Comparison of ENCODE assay signal across 26 mouse cellular contexts in genomic region chr10:5853290-5853868, GRCm38 (mm10). TPM values are rescaled to one million over a fixed set of nuclear protein-coding genes. Genes with fewer than 3 reads are reported as not detected.
DNase-seq lines count a peak whose midpoint lies in the region; ATAC-seq lines count a peak whose summit lies in the region.
"Had no signal": no experiment of that assay in that cellular context is flagged by ENCODE, and none has a peak within 500 bp of the region (broad histone marks: within the 10 kb centered on the region; RNA-seq: fewer than 3 reads in every experiment).

No protein-coding gene starts in this region.

- no peak overlapping the region for H3K9ac ChIP-seq in kidney, embryonic 16.5 days (replicated peaks; ENCODE audit: low read length)
- H3K9ac ChIP-seq: embryonic facial prominence, embryonic 15.5 days; intestine, embryonic 15.5 days; neural tube, embryonic 15.5 days had no signal

- intact Hi-C loops in left cerebral cortex, postnatal 10 days (cut with DNase I): loop anchor here (10.0 kb wide), 1 partner anchor 841 kb away; no protein-coding TSS in a partner anchor
- intact Hi-C loops in left cerebral cortex, postnatal 36 days (cut with DNase I): no loop called here

- DNase-seq in frontal cortex, adult 2 months (ENCODE audit: extremely low spot score in 1 of 2, low spot score in 1 of 2): peak; percentile 33 to 51
- DNase-seq in frontal cortex, postnatal 10 days (ENCODE audit: low spot score in 2 of 2): no peak
- DNase-seq in left cerebral cortex, adult 18-20 months (ENCODE audit: low spot score in 2 of 2): peak; percentile 15 to 41
- DNase-seq in left cerebral cortex, postnatal 10 days (ENCODE audit: extremely low spot score in 1 of 2, low spot score in 2 of 2): no peak
- peak; percentile 34 for DNase-seq in NIH3T3 (ENCODE audit: low read depth)
- peak; percentile 16 to 26 for DNase-seq in left cerebral cortex, postnatal 36 days (ENCODE audit: low spot score in 2 of 2)
- DNase-seq: adrenal gland, adult 2 months; cerebellum, adult 18-20 months; cerebellum, postnatal 36 days; embryo, embryonic 11 days; gastrocnemius, postnatal 10 days; heart, postnatal 4 days; kidney, adult 8-10 months; kidney, postnatal 25 days; thymus, postnatal 14 days had no signal

- H3K27ac ChIP-seq in kidney, embryonic 16.5 days (ENCODE audit: low read length): no peak overlapping the region
- H3K27ac ChIP-seq: embryonic facial prominence, embryonic 15.5 days; forebrain, embryonic 10.5 days; heart, embryonic 10.5 days; intestine, embryonic 15.5 days; neural tube, embryonic 15.5 days had no signal

- H3K36me3 ChIP-seq in kidney, embryonic 16.5 days (ENCODE audit: insufficient read depth, low read length): no peaks in the 10 kb centered on the region
- H3K36me3 ChIP-seq: embryonic facial prominence, embryonic 15.5 days; forebrain, embryonic 10.5 days; heart, embryonic 10.5 days; intestine, embryonic 15.5 days; neural tube, embryonic 15.5 days had no signal

- H3K4me2 ChIP-seq in kidney, embryonic 16.5 days (replicated peaks; ENCODE audit: low read depth, low read length): no peak overlapping the region
- H3K4me2 ChIP-seq: embryonic facial prominence, embryonic 15.5 days; intestine, embryonic 15.5 days; midbrain, embryonic 11.5 days; neural tube, embryonic 15.5 days had no signal

- no peak for ATAC-seq in kidney, embryonic 16.5 days (ENCODE audit: low FRiP score, low TSS enrichment)
- ATAC-seq: CD4-positive, CD25-positive, alpha-beta regulatory T cell, adult 4 months; forebrain, embryonic 16.5 days; hindbrain, embryonic 16.5 days; intestine, embryonic 15.5 days; lung, postnatal 0 days had no signal

- 82% methylated on average over 8 of the region's 8 CpGs for WGBS in kidney, embryonic 16.5 days

- no peaks in the 10 kb centered on the region for H3K27me3 ChIP-seq in kidney, embryonic 16.5 days (ENCODE audit: insufficient read depth, low read length)
- H3K27me3 ChIP-seq: embryonic facial prominence, embryonic 15.5 days; intestine, embryonic 15.5 days; neural tube, embryonic 15.5 days had no signal

- H3K4me3 ChIP-seq in kidney, embryonic 16.5 days (ENCODE audit: low read length): no peak overlapping the region
- H3K4me3 ChIP-seq: embryonic facial prominence, embryonic 15.5 days; forebrain, embryonic 10.5 days; heart, embryonic 10.5 days; intestine, embryonic 15.5 days; neural tube, embryonic 15.5 days had no signal

- H3K4me1 ChIP-seq in kidney, embryonic 16.5 days (ENCODE audit: insufficient read depth, low read length): no peaks in the 10 kb centered on the region
- H3K4me1 ChIP-seq: forebrain, embryonic 10.5 days; heart, embryonic 10.5 days; intestine, embryonic 15.5 days; neural tube, embryonic 15.5 days had no signal

- no peaks in the 10 kb centered on the region for H3K9me3 ChIP-seq in kidney, embryonic 16.5 days (ENCODE audit: low read length)
- H3K9me3 ChIP-seq: embryonic facial prominence, embryonic 15.5 days; forebrain, embryonic 10.5 days; heart, embryonic 10.5 days; intestine, embryonic 15.5 days; neural tube, embryonic 15.5 days had no signal

RNA-seq across cellular contexts. Expression of gene Mtrf1l, which starts 29.7 kb away (rescaled TPM):
- polyA plus RNA-seq in frontal cortex, adult 2 months (2012; rRNA removed): 6.5 and 8.1 TPM in 2 replicates
- total RNA-seq in left cerebral cortex, adult 18-20 months (2021): 10 to 100 TPM in 1 of 2 experiments, 1 to 10 TPM in 1; 9.9 to 11.9 TPM
- 10 to 100 TPM in 1 of 2 experiments, 1 to 10 TPM in 1; 8.1 to 10.8 TPM for total RNA-seq in left cerebral cortex, postnatal 10 days (2021)
- total RNA-seq in left cerebral cortex, postnatal 36 days (2021): 10 to 100 TPM in 1 of 2 experiments, 1 to 10 TPM in 1; 5.4 to 10.6 TPM
- polyA plus RNA-seq in kidney, embryonic 16.5 days (2015; fragmentation: Nextera tagmentation; extraction: Ambion mirVana): 13.5 and 14.2 TPM in 2 replicates

RNA-seq across cellular contexts. Expression of gene Fbxo5, which starts 48.0 kb away (rescaled TPM):
- polyA plus RNA-seq in frontal cortex, adult 2 months (2012; rRNA removed): 1.8 and 2.6 TPM in 2 replicates
- total RNA-seq in left cerebral cortex, adult 18-20 months (2021): under 1 TPM; 0.91 to 0.98 TPM
- total RNA-seq in left cerebral cortex, postnatal 10 days (2021): 1 to 10 TPM; 1.7 to 2.7 TPM
- under 1 TPM; 0.68 to 0.91 TPM for total RNA-seq in left cerebral cortex, postnatal 36 days (2021)
- polyA plus RNA-seq in kidney, embryonic 16.5 days (2015; fragmentation: Nextera tagmentation; extraction: Ambion mirVana): 73.7 and 79.4 TPM in 2 replicates

Comparison
In these comparisons a context has a peak if more than half of its experiments do, and no peak if none do; other contexts are left out.
1. DNase-seq: peak in frontal cortex, adult 2 months (2 of 2), left cerebral cortex, adult 18-20 months (2 of 2), NIH3T3 (single experiment) and left cerebral cortex, postnatal 36 days (2 of 2); none in frontal cortex, postnatal 10 days (0 of 2) and left cerebral cortex, postnatal 10 days (0 of 2).